19 mouse cellular contexts compared by ENCODE assay signal in genomic region chr13:31439761-31440627, GRCm38 (mm10).
DNase-seq lines count a peak whose midpoint lies in the region; ATAC-seq and TF ChIP-seq lines count a peak whose summit lies in the region.
"Had no signal": no experiment of that assay in that cellular context is flagged by ENCODE, and none has a peak within 500 bp of the region (broad histone marks: within the 10 kb centered on the region; RNA-seq: fewer than 3 reads in every experiment).

No protein-coding gene starts in this region.

- H3K9ac ChIP-seq in hindbrain, embryonic 16.5 days (ENCODE audit: low read depth, low read length) = no peak overlapping the region
- H3K9ac ChIP-seq in hindbrain, embryonic 12.5 days = no peak overlapping the region
- H3K9ac ChIP-seq: heart, embryonic 13.5 days; limb, embryonic 13.5 days; liver, postnatal 0 days had no signal

- H3ac ChIP-seq in myocyte (ENCODE audit: control insufficient read depth, insufficient read length) = no peak overlapping the region

- no peaks in the 10 kb centered on the region for H3K9me3 ChIP-seq in hindbrain, embryonic 16.5 days (ENCODE audit: control insufficient read depth, low read length)
- no peaks in the 10 kb centered on the region for H3K9me3 ChIP-seq in hindbrain, embryonic 12.5 days (replicated peaks)
- H3K9me3 ChIP-seq: heart, embryonic 13.5 days; limb, embryonic 13.5 days; midbrain, embryonic 10.5 days had no signal

- no peak overlapping the region for H3K4me3 ChIP-seq in hindbrain, embryonic 16.5 days (ENCODE audit: low read length)
- no peak overlapping the region for H3K4me3 ChIP-seq in hindbrain, embryonic 12.5 days
- H3K4me3 ChIP-seq in myocyte = no peak overlapping the region
- H3K4me3 ChIP-seq: heart, embryonic 13.5 days; left cerebral cortex, adult 2 months; limb, embryonic 13.5 days; midbrain, embryonic 10.5 days had no signal

- no peaks in the 10 kb centered on the region for H3K36me3 ChIP-seq in hindbrain, embryonic 16.5 days (ENCODE audit: control insufficient read depth, insufficient read depth, low read length)
- H3K36me3 ChIP-seq in hindbrain, embryonic 12.5 days = no peaks in the 10 kb centered on the region
- H3K36me3 ChIP-seq in myocyte (ENCODE audit: control insufficient read depth, insufficient read depth) = no peaks in the 10 kb centered on the region
- H3K36me3 ChIP-seq: heart, embryonic 13.5 days; limb, embryonic 13.5 days; midbrain, embryonic 10.5 days had no signal

- TF ChIP-seq POLR2A in myocyte (IDR thresholded peaks at IDR 0.05; ENCODE audit: insufficient read length, low read depth) = no peak

- peak; percentile 81 for ATAC-seq in hindbrain, embryonic 16.5 days
- no peak for ATAC-seq in hindbrain, embryonic 12.5 days (ENCODE audit: low FRiP score)
- peak; percentile 47; the same call in 1 of the 2 replicates for ATAC-seq in cerebellum, adult (ENCODE audit: insufficient number of reproducible peaks, low FRiP score, low TSS enrichment)
- ATAC-seq: CD4-positive, CD25-positive, alpha-beta regulatory T cell, adult 4 months; liver, postnatal 0 days had no signal

- no peak overlapping the region for H3K27ac ChIP-seq in hindbrain, embryonic 16.5 days (ENCODE audit: low read depth, low read length)
- H3K27ac ChIP-seq in hindbrain, embryonic 12.5 days = no peak overlapping the region
- H3K27ac ChIP-seq: heart, embryonic 13.5 days; left cerebral cortex, adult 2 months; limb, embryonic 13.5 days; midbrain, embryonic 10.5 days had no signal

- no peaks in the 10 kb centered on the region for H3K79me2 ChIP-seq in myocyte (ENCODE audit: control insufficient read depth, insufficient read depth)

- H3K4me2 ChIP-seq in hindbrain, embryonic 16.5 days (ENCODE audit: low read length) = no peak overlapping the region
- H3K4me2 ChIP-seq in hindbrain, embryonic 12.5 days (replicated peaks) = no peak overlapping the region
- H3K4me2 ChIP-seq in myocyte (ENCODE audit: low read depth) = no peak overlapping the region
- H3K4me2 ChIP-seq: heart, embryonic 13.5 days; limb, embryonic 13.5 days had no signal

- WGBS in hindbrain, embryonic 16.5 days = 57% methylated on average over 9 of the region's 9 CpGs
- 73% methylated on average over 9 of the region's 9 CpGs for WGBS in hindbrain, embryonic 12.5 days

- H3K4me1 ChIP-seq in hindbrain, embryonic 16.5 days (ENCODE audit: control insufficient read depth, insufficient read depth, low read depth, low read length) = no peaks in the 10 kb centered on the region
- H3K4me1 ChIP-seq in hindbrain, embryonic 12.5 days = no peaks in the 10 kb centered on the region
- H3K4me1 ChIP-seq: heart, embryonic 13.5 days; limb, embryonic 13.5 days; midbrain, embryonic 10.5 days had no signal

- DNase-seq in cerebellum, adult 9-10 months = peak; percentile 20
- no peak for DNase-seq in layer of hippocampus, postnatal 36 days
- DNase-seq in right cerebral cortex, postnatal 36 days (ENCODE audit: low spot score in 2 of 2) = no peak
- DNase-seq: adrenal gland, adult 8-10 months; heart, postnatal 4 days; kidney, adult 18-20 months; kidney, postnatal 14 days; liver, postnatal 0 days; lung, postnatal 36 days; spleen, adult 18-20 months had no signal

- H3K27me3 ChIP-seq in hindbrain, embryonic 16.5 days (replicated peaks; ENCODE audit: control insufficient read depth, insufficient read depth, low read length) = no peaks in the 10 kb centered on the region
- H3K27me3 ChIP-seq in hindbrain, embryonic 12.5 days = no peaks in the 10 kb centered on the region
- no peaks in the 10 kb centered on the region for H3K27me3 ChIP-seq in myocyte (ENCODE audit: control insufficient read depth, insufficient read depth, insufficient read length)
- H3K27me3 ChIP-seq: heart, embryonic 13.5 days; limb, embryonic 13.5 days had no signal

TF ChIP-seq in myocyte, 11 proteins besides CTCF, POLR2A, EP300 and RAD21:
- TF ChIP-seq E2F4 (IDR thresholded peaks at IDR 0.05; ENCODE audit: insufficient read depth) = no peak
- TF ChIP-seq MAX (IDR thresholded peaks at IDR 0.05; ENCODE audit: low read depth) = no peak
- peak; percentile 31 for TF ChIP-seq USF1 (IDR thresholded peaks at IDR 0.05; ENCODE audit: low read depth)
- no peak for TF ChIP-seq REST (IDR thresholded peaks at IDR 0.05; ENCODE audit: insufficient read depth, insufficient read length)
- TF ChIP-seq SRF (IDR thresholded peaks at IDR 0.05; ENCODE audit: control insufficient read depth, insufficient read length, low read depth) = no peak
- no peak for TF ChIP-seq MYOD1 (IDR thresholded peaks at IDR 0.05; ENCODE audit: control insufficient read depth in 1 of 3, insufficient read length in 2 of 3, low read depth in 2 of 3)
